Mouse (Mus musculus) v-Abl transformed pro-B cells (cell line): ENCODE data around the gene Plagl2.
"Not testable (repeated sequence)": the region's sequence is repeated elsewhere in the genome, so short reads cannot be mapped to it uniquely, and the experiment has no call there.

ENCODE experiments used
- in situ Hi-C, 2 experiments: fragments of 400-800 bp; cut with MboI; formaldehyde crosslinking; loops; one replicate each; pipeline ENCODE4 v1.15.1; 2025; ENCODE audit not compliant: unreplicated experiment in 2 of 2

The Plagl2 gene

GRCm38 (mm10) chr2:153241250-153242014 lies at the start of gene Plagl2, which contains the start of gene Pofut1:
Gene Plagl2, minus strand, starts transcription at chr2:153241426.
Gene Pofut1, plus strand, starts transcription at chr2:153241533.
- in situ Hi-C loops = loop anchor here (5.0 to 10.0 kb wide), 3 partner anchors 53 to 103 kb away; partner anchors contain the start of genes Asxl1 (in 2 of the 2) and Kif3b (in 1 of the 2)

GRCm38 (mm10) chr2:153287835-153288234 lies 46.6 kb upstream of the Plagl2 start:
- in situ Hi-C loops = no loop called here

- in situ Hi-C loops = no loop called here
These were observed 45.3 kb upstream of the Plagl2 start for GRCm38 (mm10) chr2:153286524-153286923.

- in situ Hi-C loops = no loop called here
These were observed 42.7 kb upstream of the Plagl2 start for GRCm38 (mm10) chr2:153283919-153284318.

GRCm38 (mm10) chr2:153278357-153278756 lies 37.1 kb upstream of the Plagl2 start:
- in situ Hi-C loops = no loop called here

GRCm38 (mm10) chr2:153276846-153277245 lies 35.6 kb upstream of the Plagl2 start:
- in situ Hi-C loops = not testable (repeated sequence)

- in situ Hi-C loops = no loop called here
These were observed 35.2 kb upstream of the Plagl2 start for GRCm38 (mm10) chr2:153276440-153276839.

GRCm38 (mm10) chr2:153275577-153275976 lies 34.4 kb upstream of the Plagl2 start:
- in situ Hi-C loops = not testable (repeated sequence)

- in situ Hi-C loops = no loop called here
These were observed 33.7 kb upstream of the Plagl2 start for GRCm38 (mm10) chr2:153274919-153275247.

GRCm38 (mm10) chr2:153274200-153274918 lies 33.1 kb upstream of the Plagl2 start:
- in situ Hi-C loops = not testable (repeated sequence)

- in situ Hi-C loops = not testable (repeated sequence)
These were observed 29.1 kb upstream of the Plagl2 start for GRCm38 (mm10) chr2:153270231-153270915.

GRCm38 (mm10) chr2:153267331-153267730 lies 26.1 kb upstream of the Plagl2 start:
- in situ Hi-C loops = no loop called here

GRCm38 (mm10) chr2:153263053-153263452 lies 21.8 kb upstream of the Plagl2 start:
- in situ Hi-C loops = no loop called here

GRCm38 (mm10) chr2:153259864-153260674 lies 18.8 kb upstream of the Plagl2 start:
- in situ Hi-C loops = no loop called here

- in situ Hi-C loops = no loop called here
These were observed 18.0 kb upstream of the Plagl2 start for GRCm38 (mm10) chr2:153259030-153259863.

GRCm38 (mm10) chr2:153256604-153257003 lies 15.4 kb upstream of the Plagl2 start:
- in situ Hi-C loops = no loop called here

GRCm38 (mm10) chr2:153249751-153250150 lies 8.5 kb upstream of the Plagl2 start:
- in situ Hi-C loops = loop anchor here (10.0 kb wide), 2 partner anchors 45 to 95 kb away; partner anchors contain the start of genes Asxl1 (in 2 of the 2) and Kif3b (in 1 of the 2)

- in situ Hi-C loops = loop anchor here (5.0 to 10.0 kb wide), 3 partner anchors 53 to 103 kb away; partner anchors contain the start of genes Asxl1 (in 2 of the 2) and Kif3b (in 1 of the 2)
These were observed 930 bp upstream of the Plagl2 start for GRCm38 (mm10) chr2:153242156-153242555.

GRCm38 (mm10) chr2:153240701-153241235 lies 458 bp downstream of the Plagl2 start:
- in situ Hi-C loops = loop anchor here (5.0 to 10.0 kb wide), 3 partner anchors 54 to 104 kb away; partner anchors contain the start of genes Asxl1 (in 2 of the 2) and Kif3b (in 1 of the 2)
